Mouse (Mus musculus): ENCODE results near the gene Sel1l3. TPM values are rescaled to one million over a fixed set of nuclear protein-coding genes. Genes with fewer than 3 reads are reported as not detected.

The Sel1l3 gene
- total and polyA plus RNA-seq, 3 experiments: 0.01 TPM; not detected in 2

DNA sequence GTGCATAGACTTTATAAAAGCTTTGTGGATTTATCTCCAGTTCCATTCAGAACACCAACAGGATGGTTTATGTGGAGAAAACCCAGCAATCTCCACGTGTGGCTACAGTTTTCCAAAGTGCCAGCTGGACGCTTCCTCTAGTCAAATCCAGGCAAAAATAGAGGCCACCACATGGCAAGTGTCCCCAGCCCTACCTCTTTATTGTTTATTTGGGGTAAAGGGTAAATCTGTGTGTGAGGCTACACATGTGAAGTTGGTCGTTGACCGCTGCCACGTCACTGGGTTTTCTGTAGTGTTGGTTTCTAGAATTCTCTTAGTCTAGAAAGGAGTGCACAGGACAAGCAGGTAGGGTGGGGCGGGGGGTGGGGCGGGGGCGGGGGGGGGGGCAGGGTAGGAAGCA lies 23.0 kb upstream of the Sel1l3 start:
- TF ChIP-seq POLR2AphosphoS5 (IDR thresholded peaks at IDR 0.05; ENCODE audit: borderline replicate concordance, low read depth, low read length): no peak
- no peak for TF ChIP-seq MYB (IDR thresholded peaks at IDR 0.05; ENCODE audit: low read depth, low read length)
- no peak for TF ChIP-seq ETS1 (IDR thresholded peaks at IDR 0.05; ENCODE audit: low read depth, low read length)
- TF ChIP-seq CHD2 (IDR thresholded peaks at IDR 0.05; ENCODE audit: low read length): no peak
- no peak for TF ChIP-seq POLR2AphosphoS2 (IDR thresholded peaks at IDR 0.05; ENCODE audit: low read length)
- no peak for TF ChIP-seq MXI1 (IDR thresholded peaks at IDR 0.05; ENCODE audit: low read depth, low read length)
- TF ChIP-seq EP300 (IDR thresholded peaks at IDR 0.05; ENCODE audit: low read depth in 1 of 2, low read length in 2 of 2): no peak
- H3K27ac ChIP-seq (ENCODE audit: control insufficient read depth, low read depth, low read length): no peak overlapping the region
- DNase-seq (ENCODE audit: low read depth, low spot score): no peak
- no peaks in the 10 kb centered on the region for H3K79me2 ChIP-seq (ENCODE audit: control insufficient read depth, insufficient read depth, low read length, poor library complexity)
- H3K4me3 ChIP-seq (ENCODE audit: control insufficient read depth in 1 of 2, insufficient read depth in 1 of 2, low read depth in 2 of 2, low read length in 2 of 2): no peak overlapping the region
- H3K27me3 ChIP-seq (ENCODE audit: control insufficient read depth in 1 of 2, insufficient read depth in 2 of 2, low read length in 2 of 2): no peaks in the 10 kb centered on the region; a peak in 1 of 4 replicates
- H3K9ac ChIP-seq (ENCODE audit: control insufficient read depth, low read depth, low read length, poor library complexity, severe bottlenecking): no peak overlapping the region
- H3K9me3 ChIP-seq (replicated peaks; ENCODE audit: insufficient read depth, low read length): no peaks in the 10 kb centered on the region
- no peaks in the 10 kb centered on the region for H3K36me3 ChIP-seq (ENCODE audit: control insufficient read depth in 1 of 2, insufficient read depth in 2 of 2, low read length in 2 of 2)
- H3K4me1 ChIP-seq (ENCODE audit: control insufficient read depth in 1 of 2, insufficient read depth in 2 of 2, low read length in 2 of 2): no peaks in the 10 kb centered on the region

DNA sequence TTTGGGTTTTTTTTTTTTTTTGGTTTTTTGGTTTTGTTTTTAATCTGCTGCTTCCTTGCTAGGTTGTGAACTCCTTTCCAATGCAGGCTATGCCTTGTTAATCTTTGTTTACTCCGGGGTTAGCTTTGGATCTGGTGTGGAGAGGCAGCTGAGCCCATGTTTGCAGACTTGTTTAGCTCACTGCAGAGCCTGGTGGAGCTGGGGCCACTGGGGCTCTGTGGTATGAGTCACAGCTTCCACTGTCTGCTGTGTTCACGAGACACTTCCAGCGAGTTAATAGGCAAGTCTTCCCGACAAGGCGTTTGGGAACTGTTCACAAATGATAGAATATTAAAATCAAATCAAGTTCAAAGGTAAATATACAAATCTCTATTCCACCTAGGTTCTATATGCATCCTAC lies 22.4 kb upstream of the Sel1l3 start:
- Histone ChIP-seq H3K36me3 (ENCODE audit: control insufficient read depth in 1 of 2, insufficient read depth in 2 of 2, low read length in 2 of 2) (no peaks in the 10 kb centered on the region), H3K4me3 (ENCODE audit: control insufficient read depth in 1 of 2, insufficient read depth in 1 of 2, low read depth in 2 of 2, low read length in 2 of 2) (no peak overlapping the region), H3K4me1 (ENCODE audit: control insufficient read depth in 1 of 2, insufficient read depth in 2 of 2, low read length in 2 of 2) (no peaks in the 10 kb centered on the region), H3K27ac (ENCODE audit: control insufficient read depth, low read depth, low read length) (no peak overlapping the region), H3K9me3 (replicated peaks; ENCODE audit: insufficient read depth, low read length) (no peaks in the 10 kb centered on the region), H3K27me3 (ENCODE audit: control insufficient read depth in 1 of 2, insufficient read depth in 2 of 2, low read length in 2 of 2) (no peaks in the 10 kb centered on the region; a peak in 1 of 4 replicates), H3K9ac (ENCODE audit: control insufficient read depth, low read depth, low read length, poor library complexity, severe bottlenecking) (no peak overlapping the region), H3K79me2 (ENCODE audit: control insufficient read depth, insufficient read depth, low read length, poor library complexity) (no peaks in the 10 kb centered on the region)
- TF ChIP-seq RCOR1 (IDR thresholded peaks at IDR 0.05; ENCODE audit: low read depth, low read length): no peak
- TF ChIP-seq NRF1 (IDR thresholded peaks at IDR 0.05; ENCODE audit: insufficient read depth, low read depth, low read length, poor library complexity, severe bottlenecking): no peak
- no peak for TF ChIP-seq ZNF384 (IDR thresholded peaks at IDR 0.05; ENCODE audit: low read depth, low read length)
- DNase-seq (ENCODE audit: low read depth, low spot score): no peak

DNA sequence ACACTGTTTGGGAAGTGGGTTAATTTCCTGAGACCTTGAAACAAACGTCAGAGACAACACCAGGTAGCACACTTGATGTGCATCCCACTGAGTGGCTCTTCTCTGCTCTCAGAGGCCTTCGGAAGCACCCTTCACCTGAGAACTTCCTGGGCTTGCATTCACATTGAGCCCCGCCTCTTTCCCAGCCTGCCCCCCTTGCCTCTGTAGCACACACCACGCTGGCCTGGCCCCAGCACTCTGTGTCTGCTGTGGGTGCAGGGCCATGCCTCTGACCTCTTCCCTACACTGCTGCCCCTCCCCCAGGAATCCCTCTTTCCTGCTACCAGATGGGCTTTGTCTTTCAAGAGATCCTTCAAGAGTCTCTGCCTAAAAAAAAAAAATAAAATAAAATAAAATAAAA lies 21.8 kb upstream of the Sel1l3 start:
- Histone ChIP-seq H3K36me3 (ENCODE audit: control insufficient read depth in 1 of 2, insufficient read depth in 2 of 2, low read length in 2 of 2) (no peaks in the 10 kb centered on the region), H3K4me3 (ENCODE audit: control insufficient read depth in 1 of 2, insufficient read depth in 1 of 2, low read depth in 2 of 2, low read length in 2 of 2) (no peak overlapping the region), H3K27ac (ENCODE audit: control insufficient read depth, low read depth, low read length) (no peak overlapping the region), H3K9me3 (replicated peaks; ENCODE audit: insufficient read depth, low read length) (no peaks in the 10 kb centered on the region), H3K4me1 (ENCODE audit: control insufficient read depth in 1 of 2, insufficient read depth in 2 of 2, low read length in 2 of 2) (no peaks in the 10 kb centered on the region), H3K9ac (ENCODE audit: control insufficient read depth, low read depth, low read length, poor library complexity, severe bottlenecking) (no peak overlapping the region), H3K79me2 (ENCODE audit: control insufficient read depth, insufficient read depth, low read length, poor library complexity) (no peaks in the 10 kb centered on the region), H3K27me3 (ENCODE audit: control insufficient read depth in 1 of 2, insufficient read depth in 2 of 2, low read length in 2 of 2) (no peaks in the 10 kb centered on the region; a peak in 1 of 4 replicates)
- DNase-seq (ENCODE audit: low read depth, low spot score): no peak
- TF ChIP-seq SIN3A (IDR thresholded peaks at IDR 0.05; ENCODE audit: low read length) (no peak), GABPA (IDR thresholded peaks at IDR 0.05; ENCODE audit: low read depth, low read length) (no peak), MAFK (IDR thresholded peaks at IDR 0.05; ENCODE audit: borderline replicate concordance, low read depth, low read length) (no peak)

Data from MEL (cell line).